Mouse (Mus musculus) MEL (cell line): ENCODE data around the gene Rbm48.

ENCODE experiments used
- CTCF ChIP-seq, 3 experiments: IDR thresholded peaks in 2 of 3; conservative IDR thresholded peaks in 1 of 3; 2 replicates each; pipeline ENCODE4 v1.5.1; 2011 to 2012; ENCODE audit warnings: low read length in 3 of 3, low read depth in 2 of 3, mild to moderate bottlenecking in 2 of 3, improper control_type of control experiment in 1 of 3, inconsistent platforms in 1 of 3, mixed read lengths in 1 of 3, moderate library complexity in 1 of 3; ENCODE audit not compliant: control insufficient read depth in 1 of 3, insufficient read depth in 1 of 3, poor library complexity in 1 of 3, severe bottlenecking in 1 of 3
- EP300 ChIP-seq, 2 experiments: IDR thresholded peaks; 2 replicates each; pipeline ENCODE4 v1.6.1; 2011; ENCODE audit warnings: improper control_type of control experiment in 2 of 2, low read length in 2 of 2, low read depth in 1 of 2, mild to moderate bottlenecking in 1 of 2
- GABPA ChIP-seq: IDR thresholded peaks from 2 replicates; pipeline ENCODE4 v1.6.1; 2012; ENCODE audit warnings: low read depth, mild to moderate bottlenecking, inconsistent platforms, low read length, improper control_type of control experiment, moderate library complexity
- NELFE ChIP-seq: IDR thresholded peaks from 2 replicates; pipeline ENCODE4 v1.6.1; 2011; ENCODE audit warnings: low read depth, low read length, improper control_type of control experiment
- POLR2A ChIP-seq, 2 experiments: IDR thresholded peaks; 2 replicates each; pipeline ENCODE4 v1.6.1; 2011 to 2012; ENCODE audit warnings: low read length in 2 of 2, mild to moderate bottlenecking in 2 of 2, control low read depth in 1 of 2, improper control_type of control experiment in 1 of 2, low read depth in 1 of 2, moderate library complexity in 1 of 2; ENCODE audit not compliant: control insufficient read depth in 1 of 2, insufficient read depth in 1 of 2, poor library complexity in 1 of 2
- SMC3 ChIP-seq: IDR thresholded peaks from 2 replicates; pipeline ENCODE4 v1.6.1; 2011; ENCODE audit warnings: low read depth, low read length, improper control_type of control experiment
- TBP ChIP-seq: IDR thresholded peaks from 2 replicates; pipeline ENCODE4 v1.8.0; 2011; ENCODE audit warnings: low read depth, low read length, improper control_type of control experiment
- TCF12 ChIP-seq: IDR thresholded peaks from 2 replicates; pipeline ENCODE4 v1.6.1; 2014; ENCODE audit warnings: low read depth, mild to moderate bottlenecking, inconsistent platforms, low read length, improper control_type of control experiment, moderate library complexity
- USF1 ChIP-seq: IDR thresholded peaks from 2 replicates; pipeline ENCODE4 v1.6.1; 2014; ENCODE audit warnings: low read depth, mild to moderate bottlenecking, inconsistent platforms, low read length, improper control_type of control experiment, moderate library complexity

- TF ChIP-seq USF1, result no peak
- TF ChIP-seq CTCF (IDR thresholded peaks at IDR 0.05 in 2 of 3, conservative IDR thresholded peaks at IDR 0.05 in 1 of 3; ENCODE audit: control insufficient read depth in 1 of 3, insufficient read depth in 1 of 3, low read depth in 2 of 3, low read length in 3 of 3, poor library complexity in 1 of 3, severe bottlenecking in 1 of 3), result peak; percentile 73 to 82 (median 74)
- no peak for TF ChIP-seq GABPA
- no peak for TF ChIP-seq POLR2A (IDR thresholded peaks at IDR 0.05; ENCODE audit: control insufficient read depth in 1 of 2, insufficient read depth in 1 of 2, low read depth in 1 of 2, low read length in 2 of 2, poor library complexity in 1 of 2)
- peak; percentile 74 for TF ChIP-seq SMC3
- no peak for TF ChIP-seq TBP
- no peak for TF ChIP-seq NELFE
- no peak for TF ChIP-seq TCF12
- TF ChIP-seq EP300 (IDR thresholded peaks at IDR 0.05; ENCODE audit: low read depth in 1 of 2, low read length in 2 of 2), result no peak
Measured at GRCm38 (mm10) chr5:3633951-3634350, 37.6 kb upstream of the Rbm48 start.
